Mouse (Mus musculus): ENCODE data around the gene Adk. TPM values are rescaled to one million over a fixed set of nuclear protein-coding genes. Genes with fewer than 3 reads are reported as not detected.

Gene Adk
- polyA plus RNA-seq, 1 experiment: 22.4 TPM

DNA sequence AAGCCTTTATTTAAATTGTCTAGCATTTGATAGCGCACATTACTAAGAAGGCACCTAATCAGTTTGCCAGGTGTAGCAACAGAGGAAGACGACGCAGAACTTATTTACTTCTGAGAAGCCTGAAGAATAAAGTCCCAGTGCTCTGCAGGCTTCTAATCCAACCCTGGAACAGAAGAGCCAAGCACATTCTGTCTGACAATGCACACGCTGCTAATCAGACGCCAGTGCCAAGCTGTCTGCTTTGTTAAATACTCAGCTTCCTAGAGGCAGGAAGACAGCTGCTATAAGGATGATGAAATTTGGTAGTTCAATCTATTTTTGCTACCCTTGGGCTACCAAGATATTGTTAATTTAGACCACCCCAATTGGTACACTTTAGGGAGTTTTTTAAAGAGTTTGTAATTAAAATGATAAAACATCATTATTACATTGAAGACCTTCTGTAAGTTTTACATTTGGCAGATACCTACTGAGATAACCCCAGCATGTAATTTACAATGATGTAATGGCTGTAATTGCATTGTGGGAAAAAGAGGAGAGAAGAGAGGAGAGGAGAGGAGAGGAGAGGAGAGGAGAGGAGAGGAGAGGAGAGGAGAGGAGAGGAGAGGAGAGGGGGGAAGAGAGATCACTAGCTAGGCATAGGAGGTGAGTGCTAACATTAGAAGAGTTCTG, 201.1 kb downstream of the Adk start:
- no peaks in the 10 kb centered on the region for H3K36me3 ChIP-seq (ENCODE audit: control insufficient read depth, insufficient read depth, low read length)
- no peak overlapping the region for H3K4me3 ChIP-seq (ENCODE audit: control insufficient read depth, low read depth, low read length)
- no peaks in the 10 kb centered on the region for H3K4me1 ChIP-seq (ENCODE audit: control insufficient read depth, insufficient read depth, low read length)
- no peak for TF ChIP-seq POLR2A (IDR thresholded peaks at IDR 0.05; ENCODE audit: control insufficient read depth, low read depth, low read length)
- no peak for TF ChIP-seq CTCF (IDR thresholded peaks at IDR 0.05; ENCODE audit: control insufficient read depth, insufficient read depth, insufficient replicate concordance, low read depth, low read length)
- no peaks in the 10 kb centered on the region for H3K27me3 ChIP-seq (ENCODE audit: control insufficient read depth, insufficient read depth, low read length)
- no peak overlapping the region for H3K27ac ChIP-seq (ENCODE audit: control insufficient read depth, insufficient read depth, low read depth, low read length)

DNA sequence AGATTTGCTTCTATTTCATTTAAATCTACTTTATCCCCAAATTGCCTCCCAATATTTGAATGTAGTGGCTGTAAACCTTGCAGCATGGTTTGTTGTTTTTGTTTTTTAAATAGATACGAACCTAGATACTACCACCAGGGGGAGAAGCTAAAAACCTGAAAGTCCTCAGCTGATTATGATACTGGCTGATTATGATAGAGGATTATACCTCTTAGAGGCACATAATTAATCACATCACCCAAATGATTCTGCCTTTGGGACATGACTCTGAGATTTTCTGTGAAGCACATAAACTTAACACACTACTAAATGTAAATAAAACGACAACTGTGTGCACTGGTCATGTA, 201.6 kb downstream of the Adk start:
- Histone ChIP-seq H3K27me3 (ENCODE audit: control insufficient read depth, insufficient read depth, low read length) (no peaks in the 10 kb centered on the region), H3K4me3 (ENCODE audit: control insufficient read depth, low read depth, low read length) (no peak overlapping the region), H3K36me3 (ENCODE audit: control insufficient read depth, insufficient read depth, low read length) (no peaks in the 10 kb centered on the region), H3K4me1 (ENCODE audit: control insufficient read depth, insufficient read depth, low read length) (no peaks in the 10 kb centered on the region), H3K27ac (ENCODE audit: control insufficient read depth, insufficient read depth, low read depth, low read length) (no peak overlapping the region)
- TF ChIP-seq POLR2A (IDR thresholded peaks at IDR 0.05; ENCODE audit: control insufficient read depth, low read depth, low read length) (no peak), CTCF (IDR thresholded peaks at IDR 0.05; ENCODE audit: control insufficient read depth, insufficient read depth, insufficient replicate concordance, low read depth, low read length) (no peak)

GRCm38 (mm10) chr14:21268229-21268628, 215.9 kb downstream of the Adk start:
- no peaks in the 10 kb centered on the region for H3K4me1 ChIP-seq (ENCODE audit: control insufficient read depth, insufficient read depth, low read length)
- no peaks in the 10 kb centered on the region for H3K27me3 ChIP-seq (ENCODE audit: control insufficient read depth, insufficient read depth, low read length)
- no peaks in the 10 kb centered on the region for H3K36me3 ChIP-seq (ENCODE audit: control insufficient read depth, insufficient read depth, low read length)
- H3K4me3 ChIP-seq (ENCODE audit: control insufficient read depth, low read depth, low read length): no peak overlapping the region
- no peak overlapping the region for H3K27ac ChIP-seq (ENCODE audit: control insufficient read depth, insufficient read depth, low read depth, low read length)
- TF ChIP-seq CTCF (IDR thresholded peaks at IDR 0.05; ENCODE audit: control insufficient read depth, insufficient read depth, insufficient replicate concordance, low read depth, low read length) (no peak), POLR2A (IDR thresholded peaks at IDR 0.05; ENCODE audit: control insufficient read depth, low read depth, low read length) (no peak)

- TF ChIP-seq CTCF (IDR thresholded peaks at IDR 0.05; ENCODE audit: control insufficient read depth, insufficient read depth, insufficient replicate concordance, low read depth, low read length): no peak
- no peak for TF ChIP-seq POLR2A (IDR thresholded peaks at IDR 0.05; ENCODE audit: control insufficient read depth, low read depth, low read length)
- Histone ChIP-seq H3K36me3 (ENCODE audit: control insufficient read depth, insufficient read depth, low read length) (no peaks in the 10 kb centered on the region), H3K4me3 (ENCODE audit: control insufficient read depth, low read depth, low read length) (no peak overlapping the region)
Observed at GRCm38 (mm10) chr14:21271472-21271871, 219.1 kb downstream of the Adk start.

DNA sequence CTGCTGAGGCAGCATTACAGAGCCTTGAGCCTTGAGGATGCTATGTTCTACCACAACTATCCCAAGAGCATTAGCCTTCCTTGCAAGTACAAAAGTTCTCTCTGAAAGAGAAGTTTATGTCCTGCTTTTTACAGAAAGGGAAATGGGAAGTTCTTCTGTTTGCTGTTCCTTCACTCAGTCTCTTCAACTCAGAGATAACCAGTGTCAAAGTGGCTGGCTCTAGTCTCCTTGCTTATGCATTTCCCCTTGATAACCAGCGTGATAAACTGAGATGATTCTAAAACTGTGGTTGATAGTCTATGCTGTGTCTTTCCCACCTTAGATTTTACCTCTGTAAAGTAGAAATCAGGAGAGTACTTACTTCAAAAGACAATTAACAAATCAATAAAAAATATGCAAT, 223.4 kb downstream of the Adk start:
- no peaks in the 10 kb centered on the region for H3K27me3 ChIP-seq (ENCODE audit: control insufficient read depth, insufficient read depth, low read length)
- TF ChIP-seq POLR2A (IDR thresholded peaks at IDR 0.05; ENCODE audit: control insufficient read depth, low read depth, low read length) (no peak), CTCF (IDR thresholded peaks at IDR 0.05; ENCODE audit: control insufficient read depth, insufficient read depth, insufficient replicate concordance, low read depth, low read length) (no peak)
- H3K36me3 ChIP-seq (ENCODE audit: control insufficient read depth, insufficient read depth, low read length): no peaks in the 10 kb centered on the region
- no peaks in the 10 kb centered on the region for H3K4me1 ChIP-seq (ENCODE audit: control insufficient read depth, insufficient read depth, low read length)
- H3K4me3 ChIP-seq (ENCODE audit: control insufficient read depth, low read depth, low read length): no peak overlapping the region
- no peak overlapping the region for H3K27ac ChIP-seq (ENCODE audit: control insufficient read depth, insufficient read depth, low read depth, low read length)

More at GRCm38 (mm10) chr14:21271472-21271871, 219.1 kb downstream of the Adk start:
- no peak overlapping the region for H3K27ac ChIP-seq (ENCODE audit: control insufficient read depth, insufficient read depth, low read depth, low read length)
- H3K4me1 ChIP-seq (ENCODE audit: control insufficient read depth, insufficient read depth, low read length): no peaks in the 10 kb centered on the region
- no peaks in the 10 kb centered on the region for H3K27me3 ChIP-seq (ENCODE audit: control insufficient read depth, insufficient read depth, low read length)

GRCm38 (mm10) chr14:21278290-21278689, 225.9 kb downstream of the Adk start:
- Histone ChIP-seq H3K4me3 (ENCODE audit: control insufficient read depth, low read depth, low read length) (no peak overlapping the region), H3K27me3 (ENCODE audit: control insufficient read depth, insufficient read depth, low read length) (no peaks in the 10 kb centered on the region), H3K4me1 (ENCODE audit: control insufficient read depth, insufficient read depth, low read length) (no peaks in the 10 kb centered on the region), H3K27ac (ENCODE audit: control insufficient read depth, insufficient read depth, low read depth, low read length) (no peak overlapping the region), H3K36me3 (ENCODE audit: control insufficient read depth, insufficient read depth, low read length) (no peaks in the 10 kb centered on the region)
- TF ChIP-seq CTCF (IDR thresholded peaks at IDR 0.05; ENCODE audit: control insufficient read depth, insufficient read depth, insufficient replicate concordance, low read depth, low read length) (no peak), POLR2A (IDR thresholded peaks at IDR 0.05; ENCODE audit: control insufficient read depth, low read depth, low read length) (no peak)

DNA sequence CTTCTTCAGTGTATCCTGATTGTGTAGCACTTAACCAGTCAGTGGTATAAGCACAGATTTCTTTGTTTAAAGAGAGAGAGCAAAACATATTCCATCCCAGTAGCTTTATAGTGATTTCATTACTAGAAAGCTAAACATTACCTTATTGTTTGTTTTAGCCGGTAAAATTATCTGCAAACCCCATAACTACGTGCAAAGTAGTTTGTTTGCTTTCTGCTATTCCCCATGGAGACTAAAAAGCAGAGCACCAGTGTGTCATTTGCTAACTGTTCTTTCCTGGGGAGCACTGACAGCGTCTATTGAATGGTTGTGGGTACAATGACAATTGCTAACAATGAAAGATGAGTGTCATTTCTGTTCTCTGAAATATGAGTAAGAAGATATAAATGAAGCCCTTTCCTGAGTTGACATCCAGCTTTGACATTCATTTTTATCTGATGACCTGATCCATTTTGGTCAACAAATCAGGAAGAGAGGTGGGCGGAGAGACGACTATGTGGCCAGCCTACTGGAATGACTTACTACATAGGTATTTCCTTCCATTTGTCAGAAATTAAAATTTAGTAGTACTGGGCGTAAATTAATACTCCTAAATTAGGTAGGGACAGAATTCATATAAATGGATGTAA, 226.6 kb downstream of the Adk start:
- no peaks in the 10 kb centered on the region for H3K27me3 ChIP-seq (ENCODE audit: control insufficient read depth, insufficient read depth, low read length)
- TF ChIP-seq POLR2A (IDR thresholded peaks at IDR 0.05; ENCODE audit: control insufficient read depth, low read depth, low read length) (no peak), CTCF (IDR thresholded peaks at IDR 0.05; ENCODE audit: control insufficient read depth, insufficient read depth, insufficient replicate concordance, low read depth, low read length) (no peak)
- no peaks in the 10 kb centered on the region for H3K4me1 ChIP-seq (ENCODE audit: control insufficient read depth, insufficient read depth, low read length)
- H3K4me3 ChIP-seq (ENCODE audit: control insufficient read depth, low read depth, low read length): no peak overlapping the region
- H3K27ac ChIP-seq (ENCODE audit: control insufficient read depth, insufficient read depth, low read depth, low read length): no peak overlapping the region
- H3K36me3 ChIP-seq (ENCODE audit: control insufficient read depth, insufficient read depth, low read length): no peaks in the 10 kb centered on the region
